Mouse (Mus musculus): Measurements from ENCODE around the gene Akap13. TPM values are rescaled to one million over a fixed set of nuclear protein-coding genes. Genes with fewer than 3 reads are reported as not detected.

Akap13 gene
- polyA plus RNA-seq, 1 experiment: 13.2 TPM

- no peak overlapping the region for H3K4me3 ChIP-seq (ENCODE audit: insufficient read depth, low read depth, low read length)
- 26% methylated on average over 9 of the region's 9 CpGs for WGBS
- TF ChIP-seq CTCF (conservative IDR thresholded peaks at IDR 0.05; ENCODE audit: insufficient read depth, insufficient read length, low read depth, low read length) (no peak), POLR2A (IDR thresholded peaks at IDR 0.05; ENCODE audit: low read depth, low read length) (no peak)
- H3K27me3 ChIP-seq (replicated peaks; ENCODE audit: control insufficient read depth, insufficient read depth, low read length): no peaks in the 10 kb centered on the region
- peak; percentile 65 for DNase-seq
- no peaks in the 10 kb centered on the region for H3K36me3 ChIP-seq (ENCODE audit: control insufficient read depth, insufficient read depth, low read length)
- H3K4me1 ChIP-seq (ENCODE audit: control insufficient read depth, insufficient read depth, low read length): peaks cover 7% of the 10 kb centered on the region; the same call in 1 of the 2 replicates
- peak overlapping the region; percentile 75 for H3K27ac ChIP-seq (ENCODE audit: insufficient read depth, low read depth, low read length)
Measured at GRCm38 (mm10) chr7:75575120-75575649, 119.9 kb downstream of the Akap13 start.

- peak overlapping the region; percentile 60 for H3K27ac ChIP-seq (ENCODE audit: insufficient read depth, low read depth, low read length)
- peaks cover 7% of the 10 kb centered on the region; the same call in 1 of the 2 replicates for H3K4me1 ChIP-seq (ENCODE audit: control insufficient read depth, insufficient read depth, low read length)
- no peaks in the 10 kb centered on the region for H3K36me3 ChIP-seq (ENCODE audit: control insufficient read depth, insufficient read depth, low read length)
- 75% methylated on average over 1 of the region's 1 CpGs for WGBS
- H3K27me3 ChIP-seq (replicated peaks; ENCODE audit: control insufficient read depth, insufficient read depth, low read length): no peaks in the 10 kb centered on the region
- no peak for DNase-seq
- no peak for TF ChIP-seq POLR2A (IDR thresholded peaks at IDR 0.05; ENCODE audit: low read depth, low read length)
- TF ChIP-seq CTCF (conservative IDR thresholded peaks at IDR 0.05; ENCODE audit: insufficient read depth, insufficient read length, low read depth, low read length): no peak
- no peak overlapping the region for H3K4me3 ChIP-seq (ENCODE audit: insufficient read depth, low read depth, low read length)
Measured at GRCm38 (mm10) chr7:75575800-75576585, 120.7 kb downstream of the Akap13 start.

GRCm38 (mm10) chr7:75576851-75577250 is 121.5 kb downstream of the Akap13 start:
- Histone ChIP-seq H3K27me3 (replicated peaks; ENCODE audit: control insufficient read depth, insufficient read depth, low read length) (no peaks in the 10 kb centered on the region), H3K36me3 (ENCODE audit: control insufficient read depth, insufficient read depth, low read length) (no peaks in the 10 kb centered on the region), H3K27ac (ENCODE audit: insufficient read depth, low read depth, low read length) (no peak overlapping the region), H3K4me1 (ENCODE audit: control insufficient read depth, insufficient read depth, low read length) (peaks cover 7% of the 10 kb centered on the region; the same call in 1 of the 2 replicates), H3K4me3 (ENCODE audit: insufficient read depth, low read depth, low read length) (no peak overlapping the region)
- WGBS: 94% methylated on average over 2 of the region's 2 CpGs
- TF ChIP-seq CTCF (conservative IDR thresholded peaks at IDR 0.05; ENCODE audit: insufficient read depth, insufficient read length, low read depth, low read length) (no peak), POLR2A (IDR thresholded peaks at IDR 0.05; ENCODE audit: low read depth, low read length) (no peak)
- DNase-seq: no peak

GRCm38 (mm10) chr7:75577353-75577752 is 122.0 kb downstream of the Akap13 start:
- Histone ChIP-seq H3K4me1 (ENCODE audit: control insufficient read depth, insufficient read depth, low read length) (peaks cover 7% of the 10 kb centered on the region; the same call in 1 of the 2 replicates), H3K27ac (ENCODE audit: insufficient read depth, low read depth, low read length) (no peak overlapping the region), H3K36me3 (ENCODE audit: control insufficient read depth, insufficient read depth, low read length) (no peaks in the 10 kb centered on the region), H3K4me3 (ENCODE audit: insufficient read depth, low read depth, low read length) (no peak overlapping the region), H3K27me3 (replicated peaks; ENCODE audit: control insufficient read depth, insufficient read depth, low read length) (no peaks in the 10 kb centered on the region)
- DNase-seq: no peak
- TF ChIP-seq CTCF (conservative IDR thresholded peaks at IDR 0.05; ENCODE audit: insufficient read depth, insufficient read length, low read depth, low read length): no peak
- TF ChIP-seq POLR2A (IDR thresholded peaks at IDR 0.05; ENCODE audit: low read depth, low read length): no peak
- 68% methylated on average over 6 of the region's 6 CpGs for WGBS

GRCm38 (mm10) chr7:75578647-75579046 is 123.3 kb downstream of the Akap13 start:
- Histone ChIP-seq H3K27ac (ENCODE audit: insufficient read depth, low read depth, low read length) (no peak overlapping the region), H3K4me1 (ENCODE audit: control insufficient read depth, insufficient read depth, low read length) (peaks cover 9% of the 10 kb centered on the region; the same call in 1 of the 2 replicates), H3K4me3 (ENCODE audit: insufficient read depth, low read depth, low read length) (no peak overlapping the region), H3K36me3 (ENCODE audit: control insufficient read depth, insufficient read depth, low read length) (no peaks in the 10 kb centered on the region), H3K27me3 (replicated peaks; ENCODE audit: control insufficient read depth, insufficient read depth, low read length) (no peaks in the 10 kb centered on the region)
- TF ChIP-seq POLR2A (IDR thresholded peaks at IDR 0.05; ENCODE audit: low read depth, low read length): no peak
- TF ChIP-seq CTCF (conservative IDR thresholded peaks at IDR 0.05; ENCODE audit: insufficient read depth, insufficient read length, low read depth, low read length): no peak
- WGBS: 93% methylated on average over 4 of the region's 4 CpGs
- DNase-seq: no peak

- H3K27ac ChIP-seq (ENCODE audit: insufficient read depth, low read depth, low read length): no peak overlapping the region
- peaks cover 3% of the 10 kb centered on the region; the same call in 1 of the 2 replicates for H3K4me1 ChIP-seq (ENCODE audit: control insufficient read depth, insufficient read depth, low read length)
- TF ChIP-seq POLR2A (IDR thresholded peaks at IDR 0.05; ENCODE audit: low read depth, low read length): no peak
- TF ChIP-seq CTCF (conservative IDR thresholded peaks at IDR 0.05; ENCODE audit: insufficient read depth, insufficient read length, low read depth, low read length): no peak
- no peaks in the 10 kb centered on the region; the same call in 1 of the 2 replicates for H3K36me3 ChIP-seq (ENCODE audit: control insufficient read depth, insufficient read depth, low read length)
- 87% methylated on average over 4 of the region's 4 CpGs for WGBS
- no peak overlapping the region for H3K4me3 ChIP-seq (ENCODE audit: insufficient read depth, low read depth, low read length)
- H3K27me3 ChIP-seq (replicated peaks; ENCODE audit: control insufficient read depth, insufficient read depth, low read length): no peaks in the 10 kb centered on the region
- DNase-seq: no peak
Measured at GRCm38 (mm10) chr7:75582091-75582490, 126.8 kb downstream of the Akap13 start.

GRCm38 (mm10) chr7:75584100-75584499 is 128.8 kb downstream of the Akap13 start:
- H3K4me3 ChIP-seq (ENCODE audit: insufficient read depth, low read depth, low read length): no peak overlapping the region
- DNase-seq: no peak
- WGBS: 84% methylated on average over 2 of the region's 2 CpGs
- no peaks in the 10 kb centered on the region; the same call in 1 of the 2 replicates for H3K36me3 ChIP-seq (ENCODE audit: control insufficient read depth, insufficient read depth, low read length)
- TF ChIP-seq POLR2A (IDR thresholded peaks at IDR 0.05; ENCODE audit: low read depth, low read length): no peak
- TF ChIP-seq CTCF (conservative IDR thresholded peaks at IDR 0.05; ENCODE audit: insufficient read depth, insufficient read length, low read depth, low read length): no peak
- no peaks in the 10 kb centered on the region for H3K27me3 ChIP-seq (replicated peaks; ENCODE audit: control insufficient read depth, insufficient read depth, low read length)
- H3K4me1 ChIP-seq (ENCODE audit: control insufficient read depth, insufficient read depth, low read length): peaks cover 6% of the 10 kb centered on the region; the same call in 1 of the 2 replicates
- no peak overlapping the region for H3K27ac ChIP-seq (ENCODE audit: insufficient read depth, low read depth, low read length)
